Mouse (Mus musculus) splenic B cell, adult 2 months (primary cell): Measurements from ENCODE around the gene Krt80.

Experiments used
- DNase-seq: peaks from one replicate; pipeline ENCODE4 v3.0.0-alpha.2; 2011; ENCODE audit warnings: low read depth, low spot score
- H3K27me3 ChIP-seq: 2 replicates; pipeline ENCODE4 v1.6.1; 2012; ENCODE audit warnings: mild to moderate bottlenecking, low read length, moderate library complexity, mixed read lengths; ENCODE audit not compliant: control insufficient read depth, poor library complexity, insufficient read depth, severe bottlenecking
- H3K36me3 ChIP-seq: 2 replicates; pipeline ENCODE4 v1.6.1; 2012; ENCODE audit warnings: mild to moderate bottlenecking, low read length, moderate library complexity, mixed read lengths; ENCODE audit not compliant: control insufficient read depth, poor library complexity, insufficient read depth, severe bottlenecking

Krt80 gene

DNA sequence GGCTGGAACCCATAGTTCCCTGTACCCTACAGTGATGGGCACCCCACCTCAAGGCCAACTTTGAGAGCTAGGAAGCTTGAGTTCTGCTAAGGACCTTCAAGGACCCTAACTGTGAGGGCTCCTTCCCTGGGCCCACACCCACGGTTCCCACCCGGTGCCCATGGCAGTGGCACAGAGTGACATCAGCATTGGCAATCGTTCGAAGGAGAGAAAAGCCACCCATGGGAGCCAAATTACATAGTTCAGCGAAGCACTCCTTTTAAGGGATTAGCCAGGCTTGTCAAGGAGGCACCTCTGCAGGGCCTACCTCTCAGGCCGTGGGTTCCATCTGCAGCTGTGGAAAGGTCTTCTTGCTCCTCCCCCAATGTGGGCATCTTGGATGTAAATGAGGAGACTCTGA is 1.9 kb downstream of the Krt80 start:
- no peaks in the 10 kb centered on the region for H3K27me3 ChIP-seq
- no peak for DNase-seq
- H3K36me3 ChIP-seq = no peaks in the 10 kb centered on the region

DNA sequence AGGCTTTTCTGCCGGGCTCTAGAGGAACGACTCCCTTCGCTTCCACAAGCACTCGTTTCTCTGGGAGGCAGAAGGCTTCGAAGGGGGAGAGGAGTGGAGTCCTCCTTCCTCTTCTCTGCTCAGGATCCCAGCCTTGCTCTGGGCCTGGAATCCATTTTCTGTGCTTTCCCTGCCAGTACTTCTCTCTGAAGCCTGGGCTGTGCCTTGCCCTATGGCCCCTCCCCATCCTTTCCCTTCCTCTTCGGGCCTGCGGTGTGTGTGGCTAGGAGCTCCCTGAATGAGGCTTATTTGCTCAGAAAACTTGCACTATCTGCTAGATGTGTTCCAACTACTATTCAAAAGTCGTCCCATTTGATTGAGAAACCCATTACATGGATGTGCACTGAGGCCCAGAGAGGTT is 2.5 kb downstream of the Krt80 start:
- no peak for DNase-seq
- H3K36me3 ChIP-seq = no peaks in the 10 kb centered on the region
- no peaks in the 10 kb centered on the region for H3K27me3 ChIP-seq

DNA sequence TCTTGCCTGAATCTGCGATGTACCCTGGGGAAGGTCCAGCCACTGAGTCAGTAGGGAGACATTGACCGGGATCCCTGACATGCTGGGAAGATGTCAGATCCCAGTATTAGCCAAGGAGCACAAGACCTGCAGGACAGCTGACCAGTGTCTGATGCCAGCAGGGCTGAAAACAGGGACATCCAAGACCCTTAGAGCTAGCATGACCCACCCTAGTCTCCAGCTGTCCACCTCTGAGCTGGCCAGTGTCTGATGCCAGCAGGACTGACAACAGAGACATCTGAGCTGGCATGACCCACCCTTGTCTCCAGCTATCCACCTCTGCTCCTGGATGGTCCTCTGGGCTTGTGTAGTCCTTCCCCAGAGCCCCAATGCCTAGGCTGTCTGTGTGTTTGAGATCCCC is 3.0 kb downstream of the Krt80 start:
- H3K27me3 ChIP-seq = no peaks in the 10 kb centered on the region
- no peak for DNase-seq

DNA sequence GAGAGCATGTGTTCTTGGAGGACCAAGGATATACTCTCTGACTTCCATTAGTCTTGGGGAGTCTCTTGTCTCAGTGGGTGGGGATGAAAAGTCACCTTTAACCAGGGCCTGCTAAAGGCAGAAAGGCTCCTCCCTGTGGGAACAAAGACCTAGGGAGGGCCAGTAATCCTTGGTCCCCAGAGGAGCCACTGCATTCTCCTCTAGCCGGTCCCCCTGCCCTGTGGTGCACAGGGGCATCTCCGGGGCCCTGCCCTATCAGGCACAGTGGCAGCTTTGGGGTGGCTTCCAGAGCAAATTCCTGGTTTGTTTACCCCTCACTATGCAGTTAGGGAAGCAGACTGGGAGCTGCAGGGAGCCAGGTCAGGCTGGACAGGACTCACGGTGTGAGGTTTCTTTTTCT is 3.5 kb downstream of the Krt80 start:
- DNase-seq = no peak
- H3K27me3 ChIP-seq = no peaks in the 10 kb centered on the region
- H3K36me3 ChIP-seq = no peaks in the 10 kb centered on the region

More for the DNA sequence above, 3.0 kb downstream of the Krt80 start:
- no peaks in the 10 kb centered on the region for H3K36me3 ChIP-seq

DNA sequence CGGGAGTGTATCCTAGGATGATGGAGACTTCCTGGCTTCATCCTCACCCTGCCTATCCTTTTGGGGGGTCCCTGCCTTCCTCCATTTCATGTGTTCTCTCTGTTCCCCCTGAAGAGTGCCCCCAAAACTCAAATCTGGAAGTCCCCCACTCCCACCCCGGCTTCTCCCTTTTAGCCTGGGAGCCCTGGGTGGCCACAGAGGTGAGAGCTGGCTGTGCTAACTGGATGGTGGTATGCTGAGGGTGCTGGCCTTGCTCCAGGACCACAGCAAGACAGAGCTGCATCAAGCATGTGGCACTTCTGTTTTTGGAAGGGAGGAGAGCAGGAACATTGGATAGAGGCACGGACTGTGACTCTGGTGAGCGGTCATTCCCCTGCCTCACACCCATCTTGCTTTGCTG is 4.2 kb downstream of the Krt80 start:
- Histone ChIP-seq H3K36me3 (no peaks in the 10 kb centered on the region), H3K27me3 (no peaks in the 10 kb centered on the region)
- no peak for DNase-seq

DNA sequence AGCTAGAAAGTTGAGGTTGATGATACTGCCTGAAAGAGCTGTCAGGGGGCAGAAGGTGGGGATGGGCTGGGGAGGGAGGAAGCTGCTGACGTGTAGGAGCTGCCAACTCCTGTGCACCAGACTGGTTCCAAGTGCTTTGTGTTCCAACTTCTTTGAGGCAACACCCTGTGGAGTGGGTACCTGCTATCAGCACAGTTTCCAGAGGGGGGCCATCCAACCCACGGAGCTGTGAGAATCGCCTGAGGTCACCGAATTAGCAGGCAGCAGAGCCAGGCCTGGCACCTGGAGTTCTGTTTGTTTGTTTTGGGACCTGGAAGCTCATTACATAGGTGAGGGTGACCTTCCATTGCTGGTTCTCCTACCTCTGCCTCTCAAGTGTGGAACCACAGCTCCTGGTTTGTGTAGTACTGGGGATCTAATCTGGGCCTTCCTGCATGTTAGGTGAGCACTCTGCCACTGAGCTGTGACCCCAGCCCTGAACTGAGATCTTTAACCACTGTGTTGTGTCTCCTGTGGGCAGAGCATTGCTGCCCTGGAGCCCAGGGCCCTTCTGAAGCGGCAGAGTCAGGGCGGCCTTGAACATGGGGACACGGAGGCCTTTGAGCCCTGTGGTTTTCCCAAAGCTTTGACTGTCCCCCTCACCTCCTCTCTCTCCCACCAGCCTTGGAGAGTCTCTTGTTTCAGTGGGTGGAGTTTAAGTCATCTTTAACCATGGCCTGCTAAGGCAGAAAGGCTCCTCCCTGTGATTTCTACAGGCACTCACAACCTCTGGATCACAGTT is 4.9 kb downstream of the Krt80 start:
- H3K36me3 ChIP-seq = no peaks in the 10 kb centered on the region
- H3K27me3 ChIP-seq = no peaks in the 10 kb centered on the region
- no peak for DNase-seq

DNA sequence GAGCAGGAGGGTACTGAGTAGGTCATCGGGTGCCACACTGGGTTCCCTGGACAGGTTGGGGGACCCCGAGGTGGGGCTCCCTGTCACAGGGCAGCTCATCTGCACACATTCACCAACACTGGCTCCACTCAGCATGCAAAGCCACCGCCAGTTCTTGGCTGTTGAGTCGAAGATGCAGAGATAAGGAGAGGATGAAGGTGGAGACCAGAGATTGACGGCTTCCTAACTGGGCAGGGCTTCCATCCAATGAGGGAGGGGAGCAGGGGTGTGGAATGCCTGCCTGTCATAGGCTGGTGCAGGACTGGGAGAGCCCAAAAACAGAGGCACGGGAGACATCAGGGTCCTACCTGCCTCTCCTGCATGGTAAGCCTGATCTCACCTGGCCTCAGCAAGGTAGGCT is 5.5 kb downstream of the Krt80 start:
- no peak for DNase-seq
- H3K27me3 ChIP-seq = no peaks in the 10 kb centered on the region
- no peaks in the 10 kb centered on the region for H3K36me3 ChIP-seq

DNA sequence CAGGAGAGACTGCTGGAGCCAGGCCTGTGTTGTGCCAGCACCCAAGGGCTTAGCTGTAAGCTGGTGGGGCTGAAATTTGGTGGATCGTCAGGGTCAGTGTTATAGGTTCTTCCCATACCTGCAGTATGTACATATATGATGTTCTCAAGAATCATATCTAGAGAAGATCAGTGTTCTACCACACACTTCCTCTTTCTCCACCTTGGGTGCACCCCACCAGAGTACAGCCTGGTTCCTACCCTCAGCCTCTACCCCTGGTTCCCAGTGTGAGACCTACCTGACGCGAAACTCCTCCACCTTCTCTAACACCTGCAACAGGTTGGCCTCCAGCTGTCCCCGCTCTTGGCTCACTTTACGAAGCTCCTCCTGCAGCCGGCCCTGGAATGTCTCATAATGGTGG is 6.0 kb downstream of the Krt80 start:
- H3K36me3 ChIP-seq = no peaks in the 10 kb centered on the region
- peak; percentile 15 for DNase-seq
- H3K27me3 ChIP-seq = no peaks in the 10 kb centered on the region

DNA sequence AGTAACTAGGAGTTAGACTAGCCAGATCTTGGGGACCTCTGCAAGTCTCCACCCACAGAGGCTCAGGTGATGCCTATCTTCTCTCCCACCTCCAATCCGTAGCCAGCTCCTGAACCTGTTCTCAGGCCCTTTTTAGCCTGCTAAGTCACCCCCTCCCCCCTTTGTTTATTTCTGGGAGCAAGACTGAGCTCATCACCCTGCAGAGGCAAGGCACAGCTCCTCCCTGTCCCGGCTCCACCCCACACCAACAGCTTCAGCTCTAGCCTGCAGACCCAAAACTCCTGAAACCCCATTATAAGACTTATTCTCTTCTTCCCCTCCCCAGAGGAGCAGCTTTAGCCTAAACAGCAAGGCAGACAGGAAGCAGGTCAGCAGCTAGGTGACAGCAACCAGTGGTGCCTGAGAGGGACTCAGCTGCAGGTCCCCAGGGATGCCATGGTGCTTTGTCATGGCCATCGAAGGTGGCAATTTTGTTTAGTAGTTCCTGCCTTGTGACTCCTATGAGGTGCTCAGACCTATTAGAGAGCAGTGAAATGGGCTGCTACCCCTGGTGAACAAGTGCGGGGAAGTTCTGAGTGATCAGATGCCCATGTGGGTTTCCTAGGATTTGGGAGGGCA is 7.5 kb downstream of the Krt80 start:
- DNase-seq = peak; percentile 75
- no peaks in the 10 kb centered on the region for H3K36me3 ChIP-seq
- no peaks in the 10 kb centered on the region for H3K27me3 ChIP-seq

DNA sequence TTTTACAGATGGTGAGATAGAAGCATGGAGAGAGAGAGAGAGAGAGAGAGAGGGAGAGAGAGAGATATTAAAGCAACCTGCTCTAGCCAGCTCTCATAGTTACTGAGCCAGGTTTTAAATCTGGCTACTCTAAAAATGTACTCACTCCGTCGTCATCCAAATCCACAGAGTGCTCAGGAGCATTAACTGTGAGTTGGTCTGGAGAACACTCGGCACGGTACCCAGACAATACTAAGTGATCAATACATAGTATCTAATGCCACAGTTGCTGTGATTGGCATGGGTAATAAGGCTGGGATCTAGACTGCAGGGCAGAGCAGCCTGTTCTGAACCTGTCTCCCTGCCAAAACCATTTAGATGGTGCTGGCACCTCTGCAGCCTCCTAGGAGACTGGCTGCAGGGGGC is 14.6 kb downstream of the Krt80 start:
- no peak for DNase-seq
- Histone ChIP-seq H3K36me3 (no peaks in the 10 kb centered on the region), H3K27me3 (no peaks in the 10 kb centered on the region)

DNA sequence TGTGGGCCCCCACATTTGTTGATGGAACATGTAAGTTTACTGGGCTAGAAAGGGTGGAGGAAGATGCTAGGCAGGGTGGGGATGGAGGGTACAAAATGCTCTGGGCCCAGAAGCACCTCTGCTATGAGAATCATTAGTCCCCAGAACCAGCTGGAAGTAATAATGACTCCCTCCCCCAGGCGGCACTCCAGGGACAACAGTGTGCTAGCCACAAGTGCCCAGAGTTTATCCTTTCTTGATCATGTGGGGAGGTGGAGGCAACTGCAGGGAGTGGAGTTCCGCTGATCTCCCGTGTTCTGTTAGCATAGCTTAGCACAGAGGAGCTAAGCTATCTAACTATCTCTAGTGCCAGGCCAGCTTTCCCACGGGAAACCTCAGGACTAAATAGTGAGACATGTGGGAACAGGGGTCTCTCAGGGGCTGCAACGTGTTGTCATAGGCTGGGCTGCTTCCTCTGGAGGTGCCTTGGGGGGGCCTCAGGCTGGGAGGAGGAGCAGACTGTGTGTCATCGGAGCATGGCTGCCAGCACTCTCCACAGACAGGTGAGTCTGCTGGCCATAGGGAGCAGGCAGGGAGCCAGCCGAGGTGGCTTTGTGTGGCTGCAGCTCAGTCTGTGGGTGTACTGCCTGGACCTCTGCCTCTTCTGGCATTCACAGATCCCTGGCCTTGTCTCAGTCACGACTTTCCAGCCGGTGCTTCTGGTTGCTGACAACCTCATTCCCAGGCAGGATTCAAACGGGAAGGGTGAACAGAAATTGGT is 17.1 kb downstream of the Krt80 start:
- no peak for DNase-seq
- Histone ChIP-seq H3K36me3 (no peaks in the 10 kb centered on the region), H3K27me3 (no peaks in the 10 kb centered on the region)

DNA sequence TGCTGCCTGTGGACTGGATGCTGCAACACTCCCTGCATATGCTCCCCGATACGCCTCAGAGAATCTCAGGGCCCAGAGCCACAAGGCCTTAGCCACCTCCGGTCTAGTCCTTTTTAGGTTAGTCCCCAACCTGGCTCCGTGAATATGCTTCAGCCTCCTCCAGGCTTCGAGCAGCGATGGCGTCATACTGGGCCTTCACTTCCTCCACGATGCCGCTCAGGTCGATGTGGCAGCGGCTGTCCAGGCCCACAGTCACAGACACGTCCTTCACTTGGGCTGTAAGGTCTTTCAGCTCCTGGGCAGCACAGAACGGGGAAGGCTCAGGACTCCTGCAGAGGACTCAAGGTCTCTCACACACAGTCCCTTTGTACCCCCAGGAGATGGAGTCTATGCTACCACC is 17.9 kb downstream of the Krt80 start:
- DNase-seq = no peak
- Histone ChIP-seq H3K27me3 (no peaks in the 10 kb centered on the region), H3K36me3 (no peaks in the 10 kb centered on the region)

DNA sequence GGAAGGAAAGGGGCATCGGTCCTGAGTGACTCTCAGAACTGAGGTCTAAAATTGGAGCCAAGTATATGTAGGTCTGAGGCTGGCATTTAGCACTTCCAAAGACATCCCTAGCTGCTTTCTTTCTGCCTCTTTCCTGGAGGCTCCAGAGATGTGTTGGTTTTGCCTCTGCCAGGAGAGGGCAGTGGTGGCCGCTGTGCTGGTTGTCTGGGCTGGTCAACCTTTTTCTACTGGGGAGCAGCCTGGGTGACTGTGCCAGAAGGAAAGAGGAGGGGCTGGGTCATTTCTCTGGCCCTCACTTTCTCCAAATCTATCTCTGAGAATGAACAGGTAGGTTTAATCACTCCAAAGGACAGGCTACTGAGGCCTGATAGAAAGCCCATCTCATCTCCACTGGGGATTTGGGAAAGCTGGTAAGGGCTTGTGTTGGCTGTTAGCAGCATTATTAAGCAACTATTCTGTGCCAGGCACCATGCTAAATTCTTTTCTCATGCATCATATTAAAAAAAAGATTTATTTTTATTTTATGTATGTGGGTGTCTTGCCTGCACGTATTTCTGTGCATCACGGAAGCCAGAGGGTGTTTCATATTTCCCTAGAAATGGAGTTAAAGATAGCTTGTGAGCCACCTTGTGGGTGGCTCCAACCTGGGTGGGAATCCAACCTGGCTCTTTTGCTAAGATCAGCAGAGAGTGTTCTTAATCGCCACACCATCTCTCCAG is 28.0 kb downstream of the Krt80 start:
- Histone ChIP-seq H3K36me3 (no peaks in the 10 kb centered on the region), H3K27me3 (no peaks in the 10 kb centered on the region)
- no peak for DNase-seq

DNA sequence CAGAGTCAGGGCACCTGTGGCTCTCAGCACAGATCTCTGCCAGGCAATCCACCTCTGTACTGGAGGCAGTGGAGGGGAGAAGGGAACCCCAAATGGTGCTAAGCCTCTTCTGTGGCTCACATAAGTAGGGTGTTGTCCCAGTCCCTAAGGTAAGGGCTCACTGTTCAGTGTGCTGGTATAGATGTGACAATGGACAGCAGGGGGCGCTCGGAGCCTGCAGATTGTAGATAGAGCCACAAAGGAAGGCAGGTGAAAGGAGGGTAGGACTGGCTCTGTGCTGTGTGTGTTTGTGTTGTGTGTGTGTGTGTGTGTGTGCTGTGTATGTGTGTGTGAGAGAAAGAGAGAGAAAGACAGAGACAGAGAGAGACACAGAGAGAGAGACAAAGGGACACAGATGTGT is 30.4 kb downstream of the Krt80 start:
- H3K27me3 ChIP-seq = no peaks in the 10 kb centered on the region
- peak; percentile 87 for DNase-seq

DNA sequence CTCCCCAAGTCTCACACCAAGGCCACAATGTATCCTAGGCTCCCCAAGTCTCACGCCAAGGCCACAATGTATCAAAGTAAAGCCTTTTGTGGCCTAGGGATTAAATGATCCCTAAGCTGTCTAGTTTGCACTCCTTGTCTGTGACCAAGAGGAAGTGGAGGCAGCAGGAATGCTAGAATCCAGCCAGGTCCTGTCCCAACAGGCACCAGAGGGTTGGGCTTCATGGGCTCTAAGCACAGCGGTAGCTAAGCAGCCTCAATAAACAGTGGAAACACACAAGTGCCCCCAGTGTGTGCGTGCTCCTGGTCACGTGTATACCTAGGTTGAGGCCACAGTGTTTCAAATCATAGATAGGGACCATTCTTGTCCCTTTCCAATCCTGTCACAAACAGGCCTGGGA is 31.6 kb downstream of the Krt80 start:
- Histone ChIP-seq H3K27me3 (no peaks in the 10 kb centered on the region), H3K36me3 (no peaks in the 10 kb centered on the region)
- no peak for DNase-seq

More for the DNA sequence above, 30.4 kb downstream of the Krt80 start:
- no peaks in the 10 kb centered on the region for H3K36me3 ChIP-seq
